Mouse (Mus musculus) erythroblast, embryonic 14.5 days (primary cell): ENCODE results near the gene Ggta1.

Experiments used
- GATA1 ChIP-seq: IDR thresholded peaks from 2 replicates; pipeline ENCODE4 v1.6.1; 2012; ENCODE audit warnings: low read length, inconsistent platforms, mixed read lengths
- TAL1 ChIP-seq: IDR thresholded peaks from 3 replicates; pipeline ENCODE4 v1.6.1; 2012; ENCODE audit warnings: low read length, inconsistent platforms, mixed read lengths

DNA sequence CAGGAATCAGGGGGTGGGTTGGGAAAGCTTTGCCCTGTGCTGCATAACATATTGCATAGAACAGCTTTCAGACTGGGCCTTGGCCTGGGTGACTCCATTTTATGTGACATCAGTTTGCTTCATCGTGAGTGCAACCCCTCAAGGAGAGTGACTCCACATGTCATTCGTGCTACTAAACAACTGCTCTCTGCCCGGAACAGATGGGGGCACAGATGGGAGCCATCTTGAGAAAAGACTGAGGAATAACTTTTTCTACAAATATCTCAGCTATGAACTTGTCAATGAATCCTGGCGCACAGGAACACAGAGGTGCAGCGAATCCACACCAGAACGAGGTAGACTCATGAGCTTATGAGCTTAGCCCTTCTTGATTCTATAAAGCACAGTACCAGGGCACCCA, 14.3 kb upstream of the Ggta1 start:
- TF ChIP-seq TAL1 (no peak), GATA1 (no peak)
